Mouse (Mus musculus): ENCODE measurements around the gene Fam169a. TPM values are rescaled to one million over a fixed set of nuclear protein-coding genes. Genes with fewer than 3 reads are reported as not detected.
A peak's percentile ranks its signal among the peaks of the same experiment; 100 is the strongest.
"Not testable (repeated sequence)": the region's sequence is repeated elsewhere in the genome, so short reads cannot be mapped to it uniquely, and the experiment has no call there.

Gene Fam169a
- total RNA-seq, 2 experiments from 2014 or later = 39.6 TPM

DNA sequence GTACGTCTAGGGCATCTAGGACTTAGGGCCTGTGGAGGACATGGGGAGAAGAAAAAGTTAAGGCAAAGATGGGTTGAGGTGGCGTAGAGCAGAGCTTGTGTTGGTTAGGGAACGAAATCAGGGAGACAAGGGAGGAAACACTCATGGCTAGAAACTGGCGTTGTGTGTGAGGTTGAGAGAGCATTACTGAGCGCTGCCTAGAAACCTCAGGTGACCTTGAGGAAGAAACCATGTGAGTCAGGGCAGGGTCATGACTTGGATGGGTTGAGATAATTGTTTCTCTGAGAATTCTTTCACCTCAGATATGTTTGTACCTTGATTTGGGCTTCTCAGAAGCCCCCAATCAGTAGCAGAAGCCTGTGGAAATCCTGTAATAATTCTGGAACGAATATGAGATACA lies 20.3 kb downstream of the Fam169a start:
- no peak for TF ChIP-seq CTCF (conservative IDR thresholded peaks at IDR 0.05)
- Histone ChIP-seq H3K4me3 (no peak overlapping the region), H3K27ac (no peak overlapping the region)
- no peak for DNase-seq (ENCODE audit: low spot score in 2 of 2)

DNA sequence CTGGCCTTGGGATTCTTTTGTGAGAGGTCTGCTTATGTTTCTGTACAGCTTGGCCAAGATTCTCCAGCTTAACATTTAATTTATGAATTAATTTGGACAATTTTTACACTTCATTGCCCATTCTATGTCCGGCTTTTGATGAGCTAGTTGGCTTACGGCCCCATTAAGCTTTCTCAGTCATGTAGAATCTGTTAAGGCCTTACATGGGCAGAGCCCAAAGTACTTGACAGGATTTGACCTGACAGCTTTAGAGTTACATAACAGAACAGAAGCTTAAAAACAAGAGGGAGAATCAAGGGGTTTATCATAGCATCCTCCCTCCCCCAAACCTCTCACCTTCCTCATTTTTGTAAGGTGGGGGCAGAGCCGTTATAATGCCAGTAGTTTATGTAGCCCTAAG lies 21.1 kb downstream of the Fam169a start:
- no peak for DNase-seq (ENCODE audit: low spot score in 2 of 2)
- TF ChIP-seq CTCF (conservative IDR thresholded peaks at IDR 0.05) = no peak

DNA sequence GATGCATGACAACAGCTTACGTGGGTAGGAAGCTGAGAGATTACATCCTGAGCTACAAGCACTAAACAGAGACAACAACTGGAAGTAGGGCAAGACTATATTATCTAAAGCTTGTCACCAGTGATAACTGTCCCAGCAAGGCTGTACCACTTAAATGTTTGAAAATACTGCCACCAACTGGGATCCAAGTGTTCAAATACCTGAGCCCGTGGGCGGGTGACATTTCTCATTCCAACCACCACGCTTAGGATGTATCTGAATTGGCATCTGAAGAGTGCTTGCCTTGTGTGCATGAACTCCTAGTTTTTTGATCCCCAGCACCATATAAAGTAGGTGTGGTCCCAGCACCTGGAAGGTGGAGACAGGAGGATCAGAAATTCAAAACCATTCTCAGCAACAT lies 28.6 kb downstream of the Fam169a start:
- peak; percentile 14; the same call in 1 of the 2 replicates for TF ChIP-seq CTCF (conservative IDR thresholded peaks at IDR 0.05)
- no peak for DNase-seq (ENCODE audit: low spot score in 2 of 2)
- no peak overlapping the region for H3K27ac ChIP-seq

More for the DNA sequence above, 21.1 kb downstream of the Fam169a start:
- no peak overlapping the region for H3K4me3 ChIP-seq
- no peak overlapping the region for H3K27ac ChIP-seq

GRCm38 (mm10) chr13:97099187-97099852 lies 32.2 kb downstream of the Fam169a start, which contains the start of gene Gm6169:
TSS of gene Gm6169 (minus strand) at chr13:97099237.
- TF ChIP-seq CTCF (conservative IDR thresholded peaks at IDR 0.05) = peak; percentile 74
- H3K4me3 ChIP-seq = no peak within 1 kb of the TSS
- no peak within 1 kb of the TSS for H3K27ac ChIP-seq
- peak; percentile 61 to 72 for DNase-seq (ENCODE audit: low spot score in 2 of 2)

More for the DNA sequence above, 28.6 kb downstream of the Fam169a start:
- no peak overlapping the region for H3K4me3 ChIP-seq

DNA sequence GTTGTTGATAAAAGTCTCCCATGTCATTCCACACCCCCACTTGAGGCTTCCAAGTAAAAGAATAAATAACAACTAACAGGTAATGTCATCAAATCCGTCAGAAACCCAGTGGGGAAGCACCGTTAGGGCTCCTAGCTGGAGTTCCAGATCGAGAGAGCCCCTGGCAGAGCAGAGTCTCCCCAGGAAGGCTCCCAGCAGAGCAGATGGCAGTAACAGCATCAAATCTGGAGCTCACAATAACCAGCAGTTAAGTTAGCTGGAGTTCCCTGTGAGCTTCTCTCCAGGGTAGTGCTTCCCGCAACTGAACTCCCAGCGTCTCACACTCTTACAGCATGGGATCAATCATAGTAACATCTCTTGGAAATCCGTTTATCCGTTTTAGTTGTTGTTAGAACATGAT lies 37.9 kb downstream of the Fam169a start:
- DNase-seq (ENCODE audit: low spot score in 2 of 2) = peak; percentile 29 to 34

DNA sequence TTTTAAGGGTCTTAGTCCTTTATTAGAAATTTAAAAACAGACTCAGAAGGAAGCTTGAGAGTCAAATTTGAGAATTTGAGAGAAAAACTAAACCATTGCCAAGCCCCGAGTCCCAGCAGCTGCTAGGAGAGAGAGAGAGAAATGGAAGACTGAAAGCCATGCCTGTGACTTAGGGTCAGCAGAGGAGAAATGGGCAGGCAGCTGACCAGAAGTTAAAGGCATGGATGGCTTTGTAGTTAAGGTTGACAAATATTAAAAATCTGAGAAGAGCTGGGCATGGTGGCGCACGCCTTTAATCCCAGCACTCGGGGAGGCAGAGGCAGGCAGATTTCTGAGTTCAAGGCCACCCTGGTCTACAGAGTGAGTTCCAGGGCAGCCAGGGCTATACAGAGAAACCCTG lies 40.6 kb downstream of the Fam169a start:
- DNase-seq (ENCODE audit: low spot score in 2 of 2); H3K27ac ChIP-seq; H3K4me3 ChIP-seq: not testable (repeated sequence)

More for the DNA sequence above, 37.9 kb downstream of the Fam169a start:
- Histone ChIP-seq H3K4me3 (no peak overlapping the region), H3K27ac (no peak overlapping the region)
- no peak for TF ChIP-seq CTCF (conservative IDR thresholded peaks at IDR 0.05)

GRCm38 (mm10) chr13:97109046-97109445 lies 42.0 kb downstream of the Fam169a start:
- H3K4me3 ChIP-seq = no peak overlapping the region
- DNase-seq (ENCODE audit: low spot score in 2 of 2) = no peak
- TF ChIP-seq CTCF (conservative IDR thresholded peaks at IDR 0.05) = no peak
- H3K27ac ChIP-seq = no peak overlapping the region

- H3K4me3 ChIP-seq = no peak overlapping the region
- TF ChIP-seq CTCF (conservative IDR thresholded peaks at IDR 0.05) = no peak
- DNase-seq (ENCODE audit: low spot score in 2 of 2) = no peak
- H3K27ac ChIP-seq = no peak overlapping the region
These were observed 54.3 kb downstream of the Fam169a start for GRCm38 (mm10) chr13:97121341-97121740.

DNA sequence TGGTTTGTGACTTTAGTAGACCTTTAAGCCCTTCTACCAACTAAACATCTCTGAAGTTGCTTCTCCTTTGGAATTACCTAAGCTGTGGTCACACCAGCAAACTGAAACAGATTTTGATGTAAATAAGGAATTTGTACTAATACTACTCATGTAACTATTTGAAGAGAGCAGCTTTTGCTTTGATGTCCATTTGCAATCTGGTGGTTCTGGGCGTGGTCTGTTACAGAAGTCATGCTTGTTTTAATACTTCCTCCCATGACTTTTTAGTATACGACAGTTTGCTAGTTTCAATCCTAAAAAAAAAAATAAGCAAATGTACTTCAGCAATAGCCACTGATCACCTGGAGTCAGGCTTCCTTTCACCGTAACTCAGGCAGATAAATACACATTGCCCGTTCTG lies 62.6 kb downstream of the Fam169a start:
- H3K27ac ChIP-seq; H3K4me3 ChIP-seq; DNase-seq (ENCODE audit: low spot score in 2 of 2): not testable (repeated sequence)

GRCm38 (mm10) chr13:97130413-97130812 lies 63.3 kb downstream of the Fam169a start:
- DNase-seq (ENCODE audit: low spot score in 2 of 2); H3K4me3 ChIP-seq; H3K27ac ChIP-seq: not testable (repeated sequence)

- Histone ChIP-seq H3K27ac (peak within 1 kb of the TSS; percentile 93), H3K4me3 (peak within 1 kb of the TSS; percentile 84)
- peak; percentile 88 to 94 for DNase-seq (ENCODE audit: low spot score in 2 of 2)
- no peak for TF ChIP-seq CTCF (conservative IDR thresholded peaks at IDR 0.05)
These were observed 70.6 kb downstream of the Fam169a start, which contains the start of the genes Gfm2 and Nsa2 for GRCm38 (mm10) chr13:97137466-97138400. TSS of gene Gfm2 (plus strand) at chr13:97137937. TSS of gene Nsa2 (minus strand) at chr13:97137937.

DNA sequence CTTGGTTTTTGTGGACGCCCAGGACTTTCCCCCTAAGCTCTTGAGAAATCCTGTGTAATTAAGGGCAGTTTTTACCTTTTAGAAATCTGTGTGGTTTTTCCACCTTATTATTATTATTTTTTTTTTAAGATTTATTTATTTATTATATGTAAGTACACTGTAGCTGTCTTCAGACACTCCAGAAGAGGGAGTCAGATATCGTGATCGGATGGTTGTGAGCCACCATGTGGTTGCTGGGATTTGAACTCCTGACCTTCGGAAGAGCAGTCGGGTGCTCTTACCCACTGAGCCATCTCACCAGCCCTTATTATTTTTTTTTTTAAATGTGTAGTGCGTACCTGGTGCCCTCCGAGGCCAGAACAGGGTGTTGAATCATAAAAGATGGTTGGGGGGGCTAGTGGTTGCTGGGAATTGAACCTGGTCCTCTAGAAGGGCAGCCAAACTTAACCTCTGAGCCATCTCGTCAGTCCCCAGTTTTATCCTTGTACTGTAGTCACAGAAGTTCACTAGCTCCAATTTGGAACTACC lies 71.4 kb downstream of the Fam169a start:
- TF ChIP-seq CTCF (conservative IDR thresholded peaks at IDR 0.05) = peak; percentile 20
- Histone ChIP-seq H3K27ac (peak overlapping the region; percentile 93), H3K4me3 (peak overlapping the region; percentile 84)
- not testable (repeated sequence) for DNase-seq (ENCODE audit: low spot score in 2 of 2)

- DNase-seq (ENCODE audit: low spot score in 2 of 2) = no peak
- TF ChIP-seq CTCF (conservative IDR thresholded peaks at IDR 0.05) = no peak
- Histone ChIP-seq H3K4me3 (no peak overlapping the region), H3K27ac (no peak overlapping the region)
These were observed 75.2 kb downstream of the Fam169a start for GRCm38 (mm10) chr13:97142321-97142720.

Data from layer of hippocampus, adult 2 months (tissue).